Mouse (Mus musculus) gastrocnemius, postnatal 10 days (tissue): ENCODE measurements around the gene Klf17. TPM values are rescaled to one million over a fixed set of nuclear protein-coding genes. Genes with fewer than 3 reads are reported as not detected.
"Not testable (repeated sequence)": the region's sequence is repeated elsewhere in the genome, so short reads cannot be mapped to it uniquely, and the experiment has no call there.

Experiments
- DNase-seq: peaks from one replicate; pipeline ENCODE4 v3.0.0; 2021; ENCODE audit warnings: mixed read lengths
- long read RNA-seq, 2 experiments: library from polyadenylated mRNA; stranded (forward); transcript quantifications; one replicate each; pipeline ENCODE4 v2.0.0; 2021
- total RNA-seq, 2 experiments: library from RNA; stranded (reverse); gene quantifications; 2 replicates each; pipeline ENCODE4 v1.2.3; 2021

Klf17 gene
- total RNA-seq, result not detected
- long read RNA-seq, experiment 1, result 0 reads
- long read RNA-seq, experiment 2, result 0 reads

GRCm38 (mm10) chr4:117765416-117765815, at the start of gene Klf17:
Gene Klf17 (minus strand): TSS chr4:117765648.
- DNase-seq, result no peak

GRCm38 (mm10) chr4:117814333-117814732, 48.9 kb upstream of the Klf17 start:
- DNase-seq, result no peak

GRCm38 (mm10) chr4:117813591-117814192, 48.2 kb upstream of the Klf17 start:
- no peak for DNase-seq

GRCm38 (mm10) chr4:117810933-117811332, 45.5 kb upstream of the Klf17 start:
- no peak for DNase-seq

GRCm38 (mm10) chr4:117806992-117807391, 41.5 kb upstream of the Klf17 start:
- no peak for DNase-seq

GRCm38 (mm10) chr4:117799904-117800303, 34.5 kb upstream of the Klf17 start:
- DNase-seq, result no peak

GRCm38 (mm10) chr4:117788308-117788707, 22.9 kb upstream of the Klf17 start:
- DNase-seq, result no peak

GRCm38 (mm10) chr4:117786963-117787362, 21.5 kb upstream of the Klf17 start:
- no peak for DNase-seq

- DNase-seq, result no peak
Observed at GRCm38 (mm10) chr4:117782908-117783307, 17.5 kb upstream of the Klf17 start.

GRCm38 (mm10) chr4:117772960-117773359, 7.5 kb upstream of the Klf17 start:
- no peak for DNase-seq

- DNase-seq, result peak; percentile 48
Observed at GRCm38 (mm10) chr4:117770935-117771334, 5.5 kb upstream of the Klf17 start.

- DNase-seq, result no peak
Observed at GRCm38 (mm10) chr4:117760151-117760550, 5.3 kb downstream of the Klf17 start.

- not testable (repeated sequence) for DNase-seq
Observed at GRCm38 (mm10) chr4:117752469-117752868, 13.0 kb downstream of the Klf17 start.

GRCm38 (mm10) chr4:117737559-117737958, 27.9 kb downstream of the Klf17 start:
- peak; percentile 21 for DNase-seq

- no peak for DNase-seq
Observed at GRCm38 (mm10) chr4:117731926-117732325, 33.5 kb downstream of the Klf17 start.

- no peak for DNase-seq
Observed at GRCm38 (mm10) chr4:117724112-117724511, 41.3 kb downstream of the Klf17 start, which contains the start of gene Gm12845. Gene Gm12845 (plus strand): TSS chr4:117724412.

- DNase-seq, result no peak
Observed at GRCm38 (mm10) chr4:117713303-117714098, 51.9 kb downstream of the Klf17 start.

- DNase-seq, result no peak
Observed at GRCm38 (mm10) chr4:117712314-117712713, 53.1 kb downstream of the Klf17 start.

GRCm38 (mm10) chr4:117708780-117709550, 56.5 kb downstream of the Klf17 start:
- DNase-seq, result no peak
